Mouse (Mus musculus): Measurements from ENCODE around the gene Mid1. TPM values are rescaled to one million over a fixed set of nuclear protein-coding genes. Genes with fewer than 3 reads are reported as not detected.
"Not testable (repeated sequence)": the region's sequence is repeated elsewhere in the genome, so short reads cannot be mapped to it uniquely, and the experiment has no call there.

The Mid1 gene
- polyA plus RNA-seq, 1 experiment from 2014 or later, result 1.1 TPM

DNA sequence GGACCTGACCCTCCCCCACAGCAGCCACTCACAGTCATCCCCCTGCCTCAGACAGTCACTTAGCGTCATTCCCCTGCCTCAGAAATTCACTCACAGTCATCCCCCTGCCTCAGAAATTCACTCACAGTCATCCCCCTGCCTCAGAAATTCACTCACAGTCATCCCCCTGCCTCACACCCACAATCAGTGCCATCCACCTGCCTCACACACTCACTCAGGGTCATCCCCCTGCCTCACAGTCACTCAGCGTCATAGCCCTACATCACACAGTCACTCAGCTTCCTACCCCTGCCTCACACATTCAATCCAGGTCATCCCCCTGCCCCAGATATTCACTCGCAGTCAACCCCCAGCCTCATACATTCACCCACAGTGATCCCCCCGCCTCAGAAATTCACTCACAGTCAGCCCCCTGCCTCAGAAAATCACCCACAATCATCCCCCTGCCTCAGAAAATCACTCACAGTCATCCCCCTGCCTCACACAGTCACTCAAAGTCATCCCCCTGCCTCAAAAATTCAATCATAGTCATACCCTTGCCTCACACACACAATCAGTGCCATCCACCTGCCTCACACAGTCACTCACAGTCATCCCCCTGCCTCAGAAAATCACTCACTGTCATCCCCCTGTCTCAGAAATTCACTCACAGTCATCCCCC lies 313.7 kb downstream of the Mid1 start:
- not testable (repeated sequence) for H3K9ac ChIP-seq; H3K4me2 ChIP-seq; H3K9me3 ChIP-seq (replicated peaks); ATAC-seq (ENCODE audit: low read depth); H3K4me3 ChIP-seq (replicated peaks); H3K4me1 ChIP-seq (replicated peaks); DNase-seq; H3K36me3 ChIP-seq; H3K27me3 ChIP-seq; H3K27ac ChIP-seq
- 6% methylated on average over 2 of the region's 4 CpGs for WGBS (ENCODE audit: insufficient replicate concordance)

- not testable (repeated sequence) for DNase-seq
Observed at GRCm38 (mm10) chrX:169999226-169999883, 314.4 kb downstream of the Mid1 start.

GRCm38 (mm10) chrX:169999912-170000641 lies 315.1 kb downstream of the Mid1 start:
- not testable (repeated sequence) for H3K9ac ChIP-seq; ATAC-seq (ENCODE audit: low read depth); H3K4me1 ChIP-seq (replicated peaks); H3K4me3 ChIP-seq (replicated peaks); H3K9me3 ChIP-seq (replicated peaks); H3K4me2 ChIP-seq; H3K27me3 ChIP-seq; DNase-seq; H3K36me3 ChIP-seq; H3K27ac ChIP-seq
- WGBS (ENCODE audit: insufficient replicate concordance), result 0% methylated on average over 1 of the region's 3 CpGs

More at GRCm38 (mm10) chrX:169999226-169999883, 314.4 kb downstream of the Mid1 start:
- H3K36me3 ChIP-seq; H3K4me2 ChIP-seq; H3K9me3 ChIP-seq (replicated peaks); H3K4me3 ChIP-seq (replicated peaks); ATAC-seq (ENCODE audit: low read depth); H3K27ac ChIP-seq; H3K9ac ChIP-seq; H3K4me1 ChIP-seq (replicated peaks); H3K27me3 ChIP-seq: not testable (repeated sequence)
- 29% methylated on average over 6 of the region's 11 CpGs for WGBS (ENCODE audit: insufficient replicate concordance)

DNA sequence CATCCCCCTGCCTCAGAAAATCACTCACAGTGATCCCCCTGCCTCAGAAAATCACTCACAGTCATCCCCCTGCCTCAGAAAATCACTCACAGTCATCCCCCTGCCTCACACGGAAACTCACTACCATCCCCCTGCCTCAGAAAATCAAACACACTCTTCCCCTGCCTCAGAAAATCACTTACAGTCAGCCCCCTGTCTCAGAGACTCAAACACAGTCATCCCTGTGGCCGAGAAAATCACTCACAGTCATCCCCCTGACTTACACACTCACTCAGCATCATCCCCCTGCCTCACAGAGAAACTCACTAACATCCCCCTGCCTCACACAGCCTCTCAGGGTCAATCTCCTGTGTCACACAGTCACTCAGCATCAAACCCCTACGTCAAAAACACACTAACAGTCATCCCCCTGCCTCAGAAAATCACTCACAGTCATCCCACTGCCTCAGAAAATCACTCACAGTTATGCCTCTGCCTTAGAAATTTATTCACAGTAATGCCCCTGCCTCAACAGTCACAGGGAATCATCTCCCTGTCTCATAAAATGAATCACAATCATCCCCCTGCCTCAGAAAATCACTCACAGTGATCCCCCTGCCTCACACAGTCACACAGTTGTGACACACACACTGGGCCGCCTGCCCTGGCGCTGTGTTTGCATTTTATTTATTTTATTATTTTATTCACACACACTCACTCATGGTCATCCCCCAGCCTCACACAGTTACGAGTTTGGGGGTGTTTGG lies 315.8 kb downstream of the Mid1 start:
- not testable (repeated sequence) for H3K36me3 ChIP-seq; H3K4me1 ChIP-seq (replicated peaks); H3K27ac ChIP-seq; H3K4me3 ChIP-seq (replicated peaks); ATAC-seq (ENCODE audit: low read depth); H3K9ac ChIP-seq; H3K9me3 ChIP-seq (replicated peaks); H3K27me3 ChIP-seq; DNase-seq
- 35% methylated on average over 6 of the region's 6 CpGs for WGBS (ENCODE audit: insufficient replicate concordance)
- 0 out of 2 replicates have a peak overlapping the region, but pooled peaks have one; percentile 9 for H3K4me2 ChIP-seq

DNA sequence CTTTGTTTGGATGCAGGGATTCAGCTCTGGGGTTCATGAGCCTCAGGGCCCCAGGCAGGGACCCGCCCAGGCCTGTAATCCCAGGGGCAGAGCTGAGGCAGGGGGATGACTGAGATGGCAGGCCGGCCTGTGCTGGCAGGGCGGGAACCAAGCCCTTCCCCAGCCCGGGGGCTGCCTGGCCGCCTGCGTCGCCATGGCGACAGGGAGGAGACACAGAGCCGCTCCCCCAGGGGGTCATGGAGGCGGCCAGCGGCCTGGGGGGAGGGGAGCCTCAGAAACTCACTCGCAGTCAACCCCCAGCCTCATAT lies 316.3 kb downstream of the Mid1 start:
- not testable (repeated sequence) for H3K36me3 ChIP-seq; H3K27me3 ChIP-seq; H3K27ac ChIP-seq; H3K4me3 ChIP-seq (replicated peaks); DNase-seq; H3K4me1 ChIP-seq (replicated peaks); H3K9me3 ChIP-seq (replicated peaks); ATAC-seq (ENCODE audit: low read depth); H3K9ac ChIP-seq
- WGBS (ENCODE audit: insufficient replicate concordance), result 57% methylated on average over 1 of the region's 12 CpGs
- H3K4me2 ChIP-seq, result 0 out of 2 replicates have a peak overlapping the region, but pooled peaks have one; percentile 9

DNA sequence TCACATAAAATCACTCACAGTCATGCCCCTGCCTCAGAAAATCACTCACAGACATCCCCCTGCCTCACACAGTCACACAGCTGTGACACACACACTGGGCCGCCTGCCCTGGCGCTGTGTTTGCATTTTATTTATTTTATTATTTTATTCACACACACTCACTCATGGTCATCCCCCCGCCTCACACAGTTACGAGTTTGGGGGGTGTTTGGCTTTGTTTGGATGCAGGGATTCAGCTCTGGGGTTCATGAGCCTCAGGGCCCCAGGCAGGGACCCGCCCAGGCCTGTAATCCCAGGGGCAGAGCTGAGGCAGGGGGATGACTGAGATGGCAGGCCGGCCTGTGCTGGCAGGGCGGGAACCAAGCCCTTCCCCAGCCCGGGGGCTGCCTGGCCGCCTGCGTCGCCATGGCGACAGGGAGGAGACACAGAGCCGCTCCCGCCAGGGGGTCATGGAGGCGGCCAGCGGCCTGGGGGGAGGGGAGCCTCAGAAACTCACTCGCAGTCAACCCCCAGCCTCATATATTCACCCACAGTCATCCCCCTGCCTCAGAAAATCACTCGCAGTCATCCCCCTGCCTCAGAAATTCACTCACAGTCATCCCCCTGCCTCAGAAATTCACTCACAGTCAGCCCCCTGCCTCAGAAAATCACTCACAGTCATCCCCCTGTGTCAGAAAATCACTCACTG lies 317.7 kb downstream of the Mid1 start:
- DNase-seq; H3K27ac ChIP-seq; H3K36me3 ChIP-seq; H3K27me3 ChIP-seq; H3K4me1 ChIP-seq (replicated peaks); H3K4me3 ChIP-seq (replicated peaks); H3K4me2 ChIP-seq; ATAC-seq (ENCODE audit: low read depth); H3K9ac ChIP-seq: not testable (repeated sequence)
- peaks cover 11% of the 10 kb centered on the region; the same call in 1 of the 2 replicates for H3K9me3 ChIP-seq (replicated peaks)
- WGBS (ENCODE audit: insufficient replicate concordance), result 42% methylated on average over 12 of the region's 18 CpGs

- ATAC-seq (ENCODE audit: low read depth); H3K27ac ChIP-seq; H3K4me3 ChIP-seq (replicated peaks); H3K4me1 ChIP-seq (replicated peaks); H3K36me3 ChIP-seq; H3K4me2 ChIP-seq; DNase-seq; H3K9ac ChIP-seq: not testable (repeated sequence)
- Histone ChIP-seq H3K27me3 (peaks cover 14% of the 10 kb centered on the region; the same call in 1 of the 2 replicates), H3K9me3 (replicated peaks) (peaks cover 20% of the 10 kb centered on the region; the same call in 1 of the 2 replicates)
- 20% methylated on average over 1 of the region's 1 CpGs for WGBS (ENCODE audit: insufficient replicate concordance)
Observed at GRCm38 (mm10) chrX:170003536-170003935, 318.5 kb downstream of the Mid1 start.

- H3K4me1 ChIP-seq (replicated peaks); DNase-seq; H3K4me2 ChIP-seq; H3K9ac ChIP-seq; ATAC-seq (ENCODE audit: low read depth); H3K4me3 ChIP-seq (replicated peaks); H3K27ac ChIP-seq; H3K36me3 ChIP-seq: not testable (repeated sequence)
- peaks cover 14% of the 10 kb centered on the region; the same call in 1 of the 2 replicates for H3K27me3 ChIP-seq
- WGBS (ENCODE audit: insufficient replicate concordance), result 36% methylated on average over 2 of the region's 2 CpGs
- H3K9me3 ChIP-seq (replicated peaks), result peaks cover 24% of the 10 kb centered on the region
Observed at GRCm38 (mm10) chrX:170004236-170004635, 319.2 kb downstream of the Mid1 start.

GRCm38 (mm10) chrX:170004793-170005192 lies 319.8 kb downstream of the Mid1 start:
- 23% methylated on average over 5 of the region's 5 CpGs for WGBS (ENCODE audit: insufficient replicate concordance)
- not testable (repeated sequence) for ATAC-seq (ENCODE audit: low read depth); DNase-seq; H3K4me2 ChIP-seq; H3K9ac ChIP-seq; H3K4me3 ChIP-seq (replicated peaks); H3K4me1 ChIP-seq (replicated peaks); H3K27ac ChIP-seq; H3K36me3 ChIP-seq
- Histone ChIP-seq H3K27me3 (peaks cover 14% of the 10 kb centered on the region; the same call in 1 of the 2 replicates), H3K9me3 (replicated peaks) (peaks cover 29% of the 10 kb centered on the region)

DNA sequence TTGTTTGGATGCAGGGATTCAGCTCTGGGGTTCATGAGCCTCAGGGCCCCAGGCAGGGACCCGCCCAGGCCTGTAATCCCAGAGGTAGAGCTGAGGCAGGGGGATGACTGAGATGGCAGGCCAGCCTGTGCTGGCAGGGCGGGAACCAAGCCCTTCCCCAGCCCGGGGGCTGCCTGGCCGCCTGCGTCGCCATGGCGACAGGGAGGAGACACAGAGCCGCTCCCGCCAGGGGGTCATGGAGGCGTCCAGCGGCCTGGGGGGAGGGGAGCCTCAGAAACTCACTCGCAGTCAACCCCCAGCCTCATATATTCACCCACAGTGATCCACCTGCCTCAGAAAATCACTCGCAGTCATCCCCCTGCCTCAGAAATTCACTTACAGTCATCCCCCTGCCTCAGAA lies 320.2 kb downstream of the Mid1 start:
- H3K4me2 ChIP-seq; H3K9ac ChIP-seq; DNase-seq; ATAC-seq (ENCODE audit: low read depth); H3K4me1 ChIP-seq (replicated peaks); H3K4me3 ChIP-seq (replicated peaks); H3K27ac ChIP-seq; H3K36me3 ChIP-seq: not testable (repeated sequence)
- WGBS (ENCODE audit: insufficient replicate concordance), result 28% methylated on average over 13 of the region's 13 CpGs
- Histone ChIP-seq H3K9me3 (replicated peaks) (peaks cover 31% of the 10 kb centered on the region), H3K27me3 (peaks cover 14% of the 10 kb centered on the region; the same call in 1 of the 2 replicates)
